Mouse (Mus musculus): ENCODE results near the gene Eral1.
"Not testable (repeated sequence)": the region's sequence is repeated elsewhere in the genome, so short reads cannot be mapped to it uniquely, and the experiment has no call there.

Eral1 gene

DNA sequence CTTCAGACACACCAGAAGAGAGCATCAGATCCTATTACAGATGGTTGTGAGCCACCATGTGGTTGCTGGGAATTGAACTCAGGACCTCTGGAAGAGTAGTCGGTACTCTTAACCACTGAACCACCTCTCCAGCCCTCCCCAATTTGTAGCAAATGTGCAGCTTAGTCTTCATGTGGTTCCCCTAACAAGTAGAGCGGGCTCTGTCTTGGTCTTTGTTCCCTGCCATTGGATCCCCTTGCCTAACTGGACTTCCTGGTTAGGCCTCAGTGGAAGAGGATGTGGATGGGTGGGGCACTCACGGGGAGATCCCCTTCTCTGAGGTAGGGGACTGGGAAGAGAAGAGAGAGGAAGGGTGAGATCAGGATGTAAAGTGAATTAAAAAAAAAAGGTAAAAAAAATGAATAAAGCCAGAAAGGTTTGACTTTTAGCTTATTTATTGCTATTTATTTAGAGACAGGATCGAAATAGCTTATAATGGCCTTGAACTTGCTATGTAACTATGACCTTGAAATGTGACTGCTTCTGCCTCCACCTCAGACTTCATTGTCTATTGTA is 6.8 kb upstream of the Eral1 start:
- DNase-seq, result no peak

- no peak for DNase-seq
Measured at GRCm38 (mm10) chr11:78083595-78083994, 3.4 kb upstream of the Eral1 start.

DNA sequence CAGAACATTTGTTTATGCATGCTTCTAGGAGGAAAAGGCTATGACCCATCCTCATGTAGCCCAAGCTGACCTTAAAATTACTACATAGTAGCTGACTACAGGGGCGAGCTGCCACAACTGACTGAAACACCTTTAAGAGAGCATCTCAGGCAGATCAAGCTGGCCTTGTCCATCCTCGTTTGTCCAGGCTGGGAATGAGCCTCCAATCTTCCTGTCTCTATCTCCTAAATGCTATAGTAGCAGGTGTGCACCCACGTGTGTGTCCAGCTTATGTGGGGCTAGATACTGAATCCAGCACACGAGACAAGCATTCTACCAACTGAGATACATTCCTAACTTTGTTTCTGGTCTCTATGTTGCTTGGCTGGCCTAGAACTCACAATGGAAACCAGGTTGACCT is 5.5 kb downstream of the Eral1 start:
- DNase-seq, result no peak

- DNase-seq, result no peak
Measured at GRCm38 (mm10) chr11:78074277-78074652, 5.9 kb downstream of the Eral1 start.

DNA sequence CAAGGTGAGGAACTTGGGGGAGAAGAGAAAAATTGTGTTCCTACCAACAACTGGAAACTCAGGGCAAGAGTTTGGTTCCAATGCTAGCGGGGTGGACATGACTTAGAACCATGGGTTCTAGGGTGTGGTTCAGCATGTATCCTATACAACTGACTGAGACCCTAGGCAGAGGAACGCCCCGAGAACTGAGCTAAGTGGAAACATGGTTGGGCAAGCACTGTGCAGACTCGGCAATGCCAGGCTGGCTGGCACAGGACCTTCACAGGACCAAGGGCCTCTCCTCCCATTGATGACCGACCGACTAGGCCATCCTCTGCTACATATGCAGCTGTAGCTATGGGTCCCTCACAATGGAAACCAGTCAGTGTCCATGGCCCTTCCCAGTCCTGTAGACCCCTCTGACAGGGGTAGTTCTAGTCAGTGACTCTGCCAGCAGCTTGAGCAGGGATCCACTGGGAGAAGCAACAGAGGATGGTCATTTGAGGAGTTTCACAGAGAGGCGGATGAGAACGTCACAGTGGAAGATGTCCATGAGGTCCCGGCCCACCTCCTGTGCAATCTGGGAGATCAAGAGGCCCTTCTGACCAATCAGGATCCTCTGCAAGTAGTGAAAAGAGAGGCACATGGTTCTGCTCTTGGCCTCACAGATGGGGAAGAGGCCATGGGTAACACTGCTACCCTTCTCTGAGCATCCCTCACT is 6.5 kb downstream of the Eral1 start:
- DNase-seq, result no peak

GRCm38 (mm10) chr11:78072425-78073130 is 7.6 kb downstream of the Eral1 start:
- no peak for DNase-seq

DNA sequence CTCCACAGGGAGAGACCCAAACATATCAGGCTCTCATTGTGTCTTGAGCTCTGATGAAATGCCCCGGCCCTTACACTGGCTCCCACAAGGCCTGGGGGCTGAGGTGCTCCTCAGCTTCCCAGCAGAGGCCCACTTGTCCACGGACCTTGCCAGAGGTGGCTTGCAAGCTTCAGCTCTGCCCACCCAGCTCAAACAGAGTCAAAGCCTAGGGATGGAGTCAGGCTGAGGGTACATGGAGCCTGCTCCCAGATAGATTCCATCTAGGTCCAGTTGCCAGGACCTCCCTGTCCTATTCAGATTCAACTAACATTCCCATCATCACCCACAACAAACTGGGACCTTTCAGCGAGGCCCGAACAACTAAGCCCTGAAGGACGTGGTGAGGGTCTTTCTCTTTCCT is 8.2 kb downstream of the Eral1 start:
- no peak for DNase-seq

DNA sequence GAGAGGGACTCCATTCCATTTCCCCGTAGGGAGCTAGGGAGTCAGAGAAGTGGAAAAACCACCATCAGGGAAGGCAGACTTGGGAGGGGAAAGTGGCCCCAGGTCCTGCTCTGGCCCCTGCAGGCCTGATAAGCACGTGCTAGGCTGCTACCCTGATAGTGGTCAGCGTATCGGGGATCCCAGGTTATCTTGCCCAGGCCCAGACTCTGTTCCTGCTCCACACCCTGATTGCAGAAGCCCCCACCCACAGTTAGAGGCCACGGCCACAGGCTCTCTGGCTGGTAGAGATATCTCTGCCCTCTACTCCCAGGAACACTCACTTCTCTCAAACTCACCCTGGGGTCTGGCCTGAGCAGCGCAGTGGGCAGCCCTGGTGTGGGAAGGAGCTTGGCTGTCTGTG is 10.5 kb downstream of the Eral1 start:
- no peak for DNase-seq

DNA sequence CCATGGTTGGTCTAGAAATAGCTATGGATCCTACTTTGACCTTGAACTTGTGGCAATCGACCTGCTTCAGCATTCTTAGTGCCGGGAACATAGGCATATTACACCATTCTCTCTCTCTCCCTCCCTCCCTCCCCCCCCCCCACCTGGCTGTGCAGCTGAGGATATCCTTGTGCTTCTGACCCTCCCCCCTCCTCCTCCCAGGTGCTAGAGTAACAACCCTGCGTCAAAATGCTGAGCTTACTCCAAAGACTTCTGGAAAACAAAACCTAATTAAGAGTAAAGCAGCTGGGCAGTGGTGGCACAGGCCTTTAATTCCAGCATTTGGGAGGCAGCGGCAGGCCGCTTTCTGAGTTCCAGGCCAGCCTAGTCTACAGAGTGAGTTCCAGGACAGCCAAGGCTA is 11.1 kb downstream of the Eral1 start:
- no peak for DNase-seq

DNA sequence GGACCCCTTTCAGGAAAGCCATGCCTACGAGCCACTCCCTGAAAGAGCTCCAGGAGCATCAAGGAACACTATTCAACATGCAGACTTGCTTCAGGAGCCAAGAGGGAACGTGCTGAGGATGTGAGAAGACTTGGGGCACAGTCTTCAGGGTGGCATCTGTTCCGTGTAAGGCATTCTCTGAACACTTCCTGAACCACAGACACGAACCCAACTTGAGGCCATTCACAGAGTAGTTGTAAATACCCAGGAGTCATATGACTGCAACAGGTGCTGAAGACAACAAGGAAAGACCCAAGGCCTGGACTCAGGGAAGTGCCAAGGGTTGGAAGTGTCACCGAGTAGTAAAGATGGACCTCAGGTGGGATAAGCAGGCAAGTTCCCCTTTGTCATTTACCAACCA is 12.6 kb downstream of the Eral1 start:
- no peak for DNase-seq

DNA sequence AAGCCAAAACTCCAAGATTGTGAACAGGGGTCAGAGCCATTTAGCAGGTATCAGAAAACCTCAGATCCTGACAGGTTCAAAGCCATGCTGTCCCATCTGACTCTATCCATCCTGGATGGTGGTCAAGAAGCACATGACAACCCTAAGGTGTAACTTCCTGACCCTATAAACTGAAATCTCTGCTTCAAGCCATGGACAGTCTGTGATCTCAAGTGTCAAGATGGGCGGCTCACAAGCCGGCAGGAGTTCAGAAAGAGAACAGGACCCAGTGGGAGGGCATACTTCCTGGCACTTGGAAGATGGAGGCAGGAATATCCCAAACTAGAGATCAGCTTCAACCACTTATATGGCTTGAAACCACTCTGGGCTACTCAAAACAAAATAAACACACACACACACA is 13.5 kb downstream of the Eral1 start:
- DNase-seq, result no peak

GRCm38 (mm10) chr11:78065906-78066305 is 14.3 kb downstream of the Eral1 start:
- no peak for DNase-seq

DNA sequence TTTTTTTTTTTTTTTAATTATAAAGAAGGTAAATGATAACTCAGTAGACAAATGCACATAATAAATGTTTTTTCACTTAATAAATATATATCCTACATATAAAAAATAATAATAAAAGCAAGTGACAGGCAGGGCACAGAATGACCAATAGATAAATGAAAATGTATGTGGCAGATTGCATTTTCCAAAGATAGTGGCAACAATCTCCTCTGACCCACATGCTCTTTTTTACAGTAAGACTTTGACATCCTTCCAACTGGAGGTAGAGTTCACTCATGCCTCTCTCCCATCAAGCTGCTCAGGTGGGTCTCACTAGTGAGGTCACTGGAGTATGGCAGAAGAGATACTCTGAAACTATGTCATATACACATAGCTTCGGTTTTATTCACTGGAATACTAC is 17.6 kb downstream of the Eral1 start:
- no peak for DNase-seq

- peak; percentile 55 for DNase-seq
Measured at GRCm38 (mm10) chr11:78059833-78060757, 20.1 kb downstream of the Eral1 start.

GRCm38 (mm10) chr11:78056946-78057345 is 23.2 kb downstream of the Eral1 start:
- no peak for DNase-seq

DNA sequence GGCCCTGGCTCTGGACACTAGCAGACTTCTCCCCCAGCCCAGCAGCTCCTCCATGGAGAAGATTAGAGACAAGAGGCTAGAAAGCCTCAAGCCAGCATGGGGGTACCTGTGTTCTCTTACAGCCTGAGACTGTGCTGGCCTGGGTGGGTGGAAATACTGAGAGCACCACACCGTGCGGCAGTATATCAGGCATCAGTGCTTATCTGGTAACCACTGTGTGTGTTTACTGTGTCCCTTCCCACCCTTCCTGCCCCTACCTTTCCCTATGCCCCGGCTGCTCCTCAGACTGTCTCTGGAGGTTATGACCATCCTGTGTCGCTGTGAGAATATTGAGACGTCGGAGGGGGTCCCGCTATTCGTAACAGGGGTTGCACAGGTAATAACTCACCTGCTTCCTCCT is 27.1 kb downstream of the Eral1 start:
- DNase-seq, result no peak

DNA sequence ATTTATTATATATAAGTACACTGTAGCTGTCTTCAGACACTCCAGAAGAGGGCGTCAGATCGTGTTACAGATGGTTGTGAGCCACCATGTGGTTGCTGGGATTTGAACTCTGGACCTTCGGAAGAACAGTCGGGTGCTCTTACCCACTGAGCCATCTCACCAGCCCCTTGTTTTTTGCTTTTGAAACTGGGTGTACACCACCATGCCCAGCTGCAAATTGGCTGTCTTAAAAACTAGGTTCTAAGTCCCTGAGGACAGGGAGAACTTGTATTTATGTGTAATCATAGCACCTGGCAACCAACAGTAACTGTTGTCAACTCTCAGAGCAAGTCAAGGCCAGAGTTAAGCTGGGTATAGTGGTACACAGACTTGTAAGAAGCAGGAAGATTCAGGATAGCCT is 31.5 kb downstream of the Eral1 start:
- DNase-seq, result not testable (repeated sequence)

DNA sequence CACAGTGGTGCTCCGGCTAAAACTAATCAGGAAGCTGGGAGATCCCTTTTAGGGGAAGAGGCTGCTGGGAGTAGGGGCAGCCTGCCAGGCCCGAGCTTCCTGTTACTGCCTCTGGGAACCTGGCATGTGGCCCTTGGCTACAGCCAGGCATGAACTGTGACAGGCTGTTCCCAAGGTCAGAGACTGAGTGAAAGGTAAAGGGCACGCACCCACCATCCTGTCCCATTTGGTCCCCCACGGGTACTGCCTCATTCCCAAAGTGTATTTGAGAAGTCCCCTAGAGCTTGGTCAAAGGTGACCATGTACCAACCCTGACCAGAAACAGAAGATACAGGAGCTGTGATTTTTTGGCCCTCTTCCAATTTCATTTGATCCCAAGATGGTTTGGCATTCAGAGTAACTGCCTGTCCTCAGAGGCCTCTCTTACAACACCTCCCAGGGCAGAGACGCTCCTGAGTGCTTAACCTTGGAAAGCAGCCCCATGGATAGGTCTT is 35.4 kb downstream of the Eral1 start:
- DNase-seq, result peak; percentile 49

- not testable (repeated sequence) for DNase-seq
Measured at GRCm38 (mm10) chr11:78042290-78042870, 37.8 kb downstream of the Eral1 start.

GRCm38 (mm10) chr11:78040878-78041277 is 39.3 kb downstream of the Eral1 start:
- no peak for DNase-seq

GRCm38 (mm10) chr11:78037831-78038752 is 42.1 kb downstream of the Eral1 start, which contains the start of gene Flot2:
Gene Flot2 (plus strand): TSS chr11:78037931.
- DNase-seq, result peak; percentile 67
